Mouse (Mus musculus): Measurements from ENCODE around the gene Nelfb.

- TF ChIP-seq POLR2A (IDR thresholded peaks at IDR 0.05; ENCODE audit: low read depth, low read length) (no peak), CTCF (IDR thresholded peaks at IDR 0.05; ENCODE audit: extremely low read depth, insufficient read length, insufficient replicate concordance, low read depth, low read length) (no peak)
Observed at GRCm38 (mm10) chr2:25170326-25171100, 40.8 kb downstream of the Nelfb start.
